Mouse (Mus musculus) E14TG2a.4 (cell line): ENCODE data around the gene Slc9a9.

Experiments used
- H3K27me3 ChIP-seq: 2 replicates; pipeline ENCODE4 v1.6.1; 2014; ENCODE audit warnings: low read length, control low read depth; ENCODE audit not compliant: insufficient read depth
- H3K36me3 ChIP-seq: 2 replicates; pipeline ENCODE4 v1.6.1; 2014; ENCODE audit warnings: low read length, control low read depth; ENCODE audit not compliant: insufficient read depth
- H3K4me1 ChIP-seq: replicated peaks from 2 replicates; pipeline ENCODE4 v1.6.1; 2014; ENCODE audit warnings: low read depth, low read length, control low read depth
- H3K4me3 ChIP-seq: replicated peaks from 2 replicates; pipeline ENCODE4 v1.5.1; 2014; ENCODE audit warnings: mild to moderate bottlenecking, low read length
- H3K9me3 ChIP-seq: 2 replicates; pipeline ENCODE4 v1.6.1; 2014; ENCODE audit warnings: low read length, control low read depth
- CTCF ChIP-seq: conservative IDR thresholded peaks from 2 replicates; pipeline ENCODE4 v1.5.1; 2014; ENCODE audit warnings: low read length
- NANOG ChIP-seq: IDR thresholded peaks from 2 replicates; pipeline ENCODE4 v1.6.1; 2014; ENCODE audit warnings: borderline replicate concordance, low read length, mixed read lengths
- POU5F1 ChIP-seq: IDR thresholded peaks from 2 replicates; pipeline ENCODE4 v1.6.1; 2014; ENCODE audit warnings: low read length, borderline replicate concordance

The Slc9a9 gene

GRCm38 (mm10) chr9:94701965-94702634 is 32.4 kb downstream of the Slc9a9 start:
- no peaks in the 10 kb centered on the region for H3K27me3 ChIP-seq
- TF ChIP-seq CTCF (no peak), NANOG (no peak), POU5F1 (no peak)
- no peaks in the 10 kb centered on the region for H3K4me1 ChIP-seq
- H3K36me3 ChIP-seq = no peaks in the 10 kb centered on the region
- H3K4me3 ChIP-seq = no peak overlapping the region
- H3K9me3 ChIP-seq = no peaks in the 10 kb centered on the region

- no peaks in the 10 kb centered on the region for H3K9me3 ChIP-seq
- H3K27me3 ChIP-seq = no peaks in the 10 kb centered on the region; the same call in 1 of the 2 replicates
- no peaks in the 10 kb centered on the region for H3K36me3 ChIP-seq
- H3K4me3 ChIP-seq = no peak overlapping the region
- H3K4me1 ChIP-seq = no peaks in the 10 kb centered on the region
- TF ChIP-seq NANOG (no peak), CTCF (no peak), POU5F1 (no peak)
Observed at GRCm38 (mm10) chr9:94704986-94705757, 35.5 kb downstream of the Slc9a9 start.

- Histone ChIP-seq H3K9me3 (no peaks in the 10 kb centered on the region), H3K36me3 (no peaks in the 10 kb centered on the region), H3K4me1 (no peaks in the 10 kb centered on the region), H3K27me3 (no peaks in the 10 kb centered on the region; the same call in 1 of the 2 replicates), H3K4me3 (no peak overlapping the region)
- TF ChIP-seq POU5F1 = no peak
- TF ChIP-seq NANOG = no peak
- TF ChIP-seq CTCF = no peak
Observed at GRCm38 (mm10) chr9:94705758-94706026, 36.0 kb downstream of the Slc9a9 start.

GRCm38 (mm10) chr9:94712084-94712483 is 42.4 kb downstream of the Slc9a9 start:
- Histone ChIP-seq H3K27me3 (no peaks in the 10 kb centered on the region; the same call in 1 of the 2 replicates), H3K9me3 (no peaks in the 10 kb centered on the region), H3K4me3 (no peak overlapping the region), H3K4me1 (no peaks in the 10 kb centered on the region), H3K36me3 (no peaks in the 10 kb centered on the region)
- no peak for TF ChIP-seq CTCF
- TF ChIP-seq NANOG = no peak
- TF ChIP-seq POU5F1 = no peak

GRCm38 (mm10) chr9:94716695-94717094 is 47.0 kb downstream of the Slc9a9 start:
- H3K27me3 ChIP-seq = no peaks in the 10 kb centered on the region
- H3K4me1 ChIP-seq = no peaks in the 10 kb centered on the region
- no peaks in the 10 kb centered on the region for H3K9me3 ChIP-seq
- no peak for TF ChIP-seq NANOG
- no peak for TF ChIP-seq POU5F1
- H3K4me3 ChIP-seq = no peak overlapping the region
- no peaks in the 10 kb centered on the region for H3K36me3 ChIP-seq

GRCm38 (mm10) chr9:94723631-94724030 is 53.9 kb downstream of the Slc9a9 start:
- no peaks in the 10 kb centered on the region for H3K27me3 ChIP-seq
- no peak overlapping the region for H3K4me3 ChIP-seq
- no peaks in the 10 kb centered on the region for H3K9me3 ChIP-seq
- H3K36me3 ChIP-seq = no peaks in the 10 kb centered on the region
- H3K4me1 ChIP-seq = no peaks in the 10 kb centered on the region
- TF ChIP-seq NANOG = no peak
- no peak for TF ChIP-seq CTCF
- TF ChIP-seq POU5F1 = no peak

GRCm38 (mm10) chr9:94725121-94725520 is 55.4 kb downstream of the Slc9a9 start:
- no peak for TF ChIP-seq CTCF
- Histone ChIP-seq H3K36me3 (no peaks in the 10 kb centered on the region), H3K4me1 (no peaks in the 10 kb centered on the region), H3K4me3 (no peak overlapping the region), H3K27me3 (no peaks in the 10 kb centered on the region), H3K9me3 (no peaks in the 10 kb centered on the region)

- no peaks in the 10 kb centered on the region for H3K27me3 ChIP-seq
- no peak overlapping the region for H3K4me3 ChIP-seq
- no peaks in the 10 kb centered on the region for H3K4me1 ChIP-seq
- no peaks in the 10 kb centered on the region for H3K36me3 ChIP-seq
- no peaks in the 10 kb centered on the region for H3K9me3 ChIP-seq
- no peak for TF ChIP-seq POU5F1
- peak; percentile 37 for TF ChIP-seq CTCF
- no peak for TF ChIP-seq NANOG
Observed at GRCm38 (mm10) chr9:94727457-94727856, 57.7 kb downstream of the Slc9a9 start.

GRCm38 (mm10) chr9:94730396-94730795 is 60.7 kb downstream of the Slc9a9 start:
- Histone ChIP-seq H3K4me1 (no peaks in the 10 kb centered on the region), H3K27me3 (no peaks in the 10 kb centered on the region), H3K4me3 (no peak overlapping the region), H3K9me3 (no peaks in the 10 kb centered on the region), H3K36me3 (no peaks in the 10 kb centered on the region)
- no peak for TF ChIP-seq POU5F1
- no peak for TF ChIP-seq CTCF
- TF ChIP-seq NANOG = no peak
